Mouse (Mus musculus): Measurements from ENCODE around the gene Ddost. TPM values are rescaled to one million over a fixed set of nuclear protein-coding genes. Genes with fewer than 3 reads are reported as not detected.

Gene Ddost
- polyA plus RNA-seq, 1 experiment from 2014 or later = 178 TPM

DNA sequence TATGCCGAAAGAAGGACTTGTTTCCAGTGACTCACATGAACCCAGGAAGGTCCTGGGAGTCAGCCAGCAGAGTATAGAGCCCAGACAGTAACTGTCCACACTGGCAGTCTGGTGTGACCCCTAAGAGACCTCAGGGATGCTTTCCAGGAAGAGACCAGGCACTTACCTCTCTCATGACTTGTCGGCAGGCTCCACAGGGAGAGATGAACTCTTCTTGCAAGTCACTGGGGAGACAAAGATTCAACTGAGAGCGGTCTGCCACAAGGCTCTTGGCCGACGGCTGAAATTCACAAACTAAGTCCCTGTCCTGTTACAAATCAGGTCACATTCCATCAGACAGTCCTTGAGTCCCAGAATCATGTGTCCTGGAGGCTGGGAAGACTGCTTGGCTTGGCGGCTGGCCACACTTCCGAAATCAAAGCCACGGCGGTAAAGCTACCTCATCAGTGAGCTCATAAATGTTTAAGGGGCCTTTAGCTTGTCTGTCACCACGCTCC lies 38.9 kb downstream of the Ddost start:
- H3K9ac ChIP-seq (ENCODE audit: low read depth, low read length) = no peak overlapping the region
- peak overlapping the region; percentile 88 for H3K27ac ChIP-seq (ENCODE audit: low read depth, low read length)
- no peaks in the 10 kb centered on the region for H3K27me3 ChIP-seq (replicated peaks; ENCODE audit: control insufficient read depth, insufficient read depth, low read length)
- no peaks in the 10 kb centered on the region for H3K36me3 ChIP-seq (ENCODE audit: control insufficient read depth, insufficient read depth)
- TF ChIP-seq CTCF (IDR thresholded peaks at IDR 0.05; ENCODE audit: low read depth) = no peak
- H3K4me3 ChIP-seq (ENCODE audit: low read depth, low read length) = no peak overlapping the region
- H3K4me2 ChIP-seq (replicated peaks; ENCODE audit: low read depth) = no peak overlapping the region
- no peaks in the 10 kb centered on the region for H3K9me3 ChIP-seq (ENCODE audit: control insufficient read depth)
- peak; percentile 38 for ATAC-seq
- H3K4me1 ChIP-seq (replicated peaks; ENCODE audit: control insufficient read depth, insufficient read depth, low read length) = no peaks in the 10 kb centered on the region; the same call in 1 of the 2 replicates
- WGBS = 62% methylated on average over 10 of the region's 10 CpGs

DNA sequence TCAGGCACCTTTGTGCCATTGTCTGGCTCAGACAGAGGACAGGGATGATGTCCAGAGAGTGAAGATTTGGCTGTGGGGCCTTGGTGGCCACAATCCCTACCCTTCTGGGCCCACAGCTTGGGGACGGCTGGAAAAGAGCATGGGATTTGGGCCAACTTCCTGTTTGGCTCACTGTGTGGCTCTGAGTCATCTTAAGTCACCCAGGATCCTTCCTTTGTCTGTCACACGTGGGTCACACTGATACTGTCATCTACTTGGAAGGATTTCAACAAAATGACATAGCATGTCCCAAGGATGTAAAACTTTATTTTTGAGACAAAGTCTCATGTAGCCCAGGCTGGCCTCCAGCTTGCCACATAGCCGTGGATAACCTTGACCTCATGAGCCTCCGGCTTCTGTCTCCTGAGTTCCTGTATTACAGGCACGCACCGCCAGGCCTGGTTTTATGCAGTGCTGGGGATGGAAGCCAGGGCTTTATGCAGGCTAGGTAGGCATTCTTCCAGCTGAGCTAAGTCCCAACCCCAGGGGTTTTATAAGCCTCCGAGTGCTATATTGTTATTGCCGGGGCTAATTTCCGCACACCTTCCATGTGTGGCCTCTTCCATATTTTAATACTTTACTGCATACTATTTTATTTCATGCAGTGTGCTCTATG lies 40.5 kb downstream of the Ddost start:
- Histone ChIP-seq H3K4me3 (ENCODE audit: low read depth, low read length) (no peak overlapping the region), H3K4me1 (replicated peaks; ENCODE audit: control insufficient read depth, insufficient read depth, low read length) (no peaks in the 10 kb centered on the region; the same call in 1 of the 2 replicates), H3K4me2 (replicated peaks; ENCODE audit: low read depth) (no peak overlapping the region), H3K36me3 (ENCODE audit: control insufficient read depth, insufficient read depth) (no peaks in the 10 kb centered on the region), H3K27ac (ENCODE audit: low read depth, low read length) (no peak overlapping the region), H3K9me3 (ENCODE audit: control insufficient read depth) (no peaks in the 10 kb centered on the region), H3K9ac (ENCODE audit: low read depth, low read length) (no peak overlapping the region), H3K27me3 (replicated peaks; ENCODE audit: control insufficient read depth, insufficient read depth, low read length) (no peaks in the 10 kb centered on the region)
- no peak for TF ChIP-seq CTCF (IDR thresholded peaks at IDR 0.05; ENCODE audit: low read depth)
- WGBS = 65% methylated on average over 9 of the region's 9 CpGs
- no peak for ATAC-seq

DNA sequence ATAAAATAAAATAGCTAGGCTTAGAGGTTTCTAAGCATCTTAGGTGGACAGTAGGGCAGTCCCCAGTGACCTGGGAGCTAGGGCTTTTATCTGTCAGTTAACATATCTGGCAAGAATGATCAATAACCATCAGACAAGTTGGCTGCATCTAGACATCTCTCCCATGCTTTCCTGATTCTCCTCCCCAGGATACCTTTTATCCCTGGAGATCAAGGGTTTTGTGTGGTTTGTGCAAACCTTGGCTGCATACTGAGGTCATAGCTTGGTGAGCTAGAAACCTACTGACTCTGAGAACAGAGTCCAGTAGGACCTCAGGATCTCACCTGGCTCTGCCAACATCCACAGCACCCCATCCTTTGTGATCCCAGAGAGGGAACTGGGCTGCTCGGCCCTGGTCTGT lies 42.8 kb downstream of the Ddost start:
- 84% methylated on average over 1 of the region's 1 CpGs for WGBS
- H3K4me1 ChIP-seq (replicated peaks; ENCODE audit: control insufficient read depth, insufficient read depth, low read length) = no peaks in the 10 kb centered on the region; the same call in 1 of the 2 replicates
- ATAC-seq = no peak
- no peak overlapping the region for H3K9ac ChIP-seq (ENCODE audit: low read depth, low read length)
- no peaks in the 10 kb centered on the region for H3K27me3 ChIP-seq (replicated peaks; ENCODE audit: control insufficient read depth, insufficient read depth, low read length)
- no peak overlapping the region for H3K4me2 ChIP-seq (replicated peaks; ENCODE audit: low read depth)
- no peak for TF ChIP-seq CTCF (IDR thresholded peaks at IDR 0.05; ENCODE audit: low read depth)
- H3K36me3 ChIP-seq (ENCODE audit: control insufficient read depth, insufficient read depth) = no peaks in the 10 kb centered on the region
- H3K4me3 ChIP-seq (ENCODE audit: low read depth, low read length) = no peak overlapping the region
- no peaks in the 10 kb centered on the region for H3K9me3 ChIP-seq (ENCODE audit: control insufficient read depth)
- no peak overlapping the region for H3K27ac ChIP-seq (ENCODE audit: low read depth, low read length)

DNA sequence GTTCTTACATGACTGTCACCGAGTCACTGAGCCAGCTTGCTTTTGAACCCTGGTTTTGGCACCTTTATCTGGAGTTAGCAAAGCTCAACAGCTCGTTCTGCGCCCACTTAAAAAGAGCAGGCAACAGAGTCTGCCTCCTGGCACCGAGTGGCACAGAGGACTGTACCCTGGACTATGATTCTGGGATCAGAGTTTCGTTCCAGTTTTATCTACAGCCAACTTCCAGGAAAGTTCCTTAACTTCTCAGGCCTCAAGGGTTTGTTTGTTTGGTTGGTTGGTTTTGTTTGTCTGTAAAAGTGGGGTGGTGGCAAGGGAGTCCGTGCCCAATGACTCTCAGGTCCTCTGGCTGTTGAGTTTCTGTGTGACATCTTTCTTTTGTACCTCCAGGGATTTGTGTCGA lies 44.2 kb downstream of the Ddost start:
- no peak for TF ChIP-seq CTCF (IDR thresholded peaks at IDR 0.05; ENCODE audit: low read depth)
- no peak overlapping the region for H3K4me2 ChIP-seq (replicated peaks; ENCODE audit: low read depth)
- H3K36me3 ChIP-seq (ENCODE audit: control insufficient read depth, insufficient read depth) = no peaks in the 10 kb centered on the region
- no peak overlapping the region for H3K4me3 ChIP-seq (ENCODE audit: low read depth, low read length)
- ATAC-seq = peak; percentile 65
- peak overlapping the region; percentile 50; the same call in 1 of the 2 replicates for H3K27ac ChIP-seq (ENCODE audit: low read depth, low read length)
- H3K27me3 ChIP-seq (replicated peaks; ENCODE audit: control insufficient read depth, insufficient read depth, low read length) = no peaks in the 10 kb centered on the region
- H3K9ac ChIP-seq (ENCODE audit: low read depth, low read length) = no peak overlapping the region
- WGBS = 50% methylated on average over 7 of the region's 7 CpGs
- no peaks in the 10 kb centered on the region; the same call in 1 of the 2 replicates for H3K4me1 ChIP-seq (replicated peaks; ENCODE audit: control insufficient read depth, insufficient read depth, low read length)
- no peaks in the 10 kb centered on the region for H3K9me3 ChIP-seq (ENCODE audit: control insufficient read depth)

DNA sequence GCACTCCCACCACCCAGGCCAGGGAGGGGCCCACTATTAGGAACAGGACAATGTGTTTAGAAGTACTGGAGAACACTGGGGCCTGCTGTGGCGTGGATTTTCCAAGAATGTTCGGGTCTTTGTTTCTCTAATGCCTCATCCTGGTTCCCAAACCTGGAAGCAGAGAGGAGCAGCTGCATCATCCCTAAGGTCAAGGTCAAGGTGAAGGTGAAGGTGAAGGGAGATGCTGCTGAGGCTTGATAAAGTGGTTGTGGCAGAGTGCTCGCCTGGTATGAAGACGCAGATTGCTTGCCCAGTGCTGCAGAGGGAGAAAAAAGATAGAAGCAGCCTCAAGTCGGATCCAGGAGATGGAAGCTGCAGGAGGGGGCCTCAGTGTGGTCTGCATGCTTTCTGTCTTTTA lies 47.3 kb downstream of the Ddost start:
- Histone ChIP-seq H3K27me3 (replicated peaks; ENCODE audit: control insufficient read depth, insufficient read depth, low read length) (no peaks in the 10 kb centered on the region), H3K9ac (ENCODE audit: low read depth, low read length) (no peak overlapping the region), H3K4me3 (ENCODE audit: low read depth, low read length) (no peak overlapping the region), H3K4me1 (replicated peaks; ENCODE audit: control insufficient read depth, insufficient read depth, low read length) (no peaks in the 10 kb centered on the region), H3K36me3 (ENCODE audit: control insufficient read depth, insufficient read depth) (no peaks in the 10 kb centered on the region), H3K9me3 (ENCODE audit: control insufficient read depth) (no peaks in the 10 kb centered on the region), H3K4me2 (replicated peaks; ENCODE audit: low read depth) (no peak overlapping the region), H3K27ac (ENCODE audit: low read depth, low read length) (no peak overlapping the region)
- 82% methylated on average over 5 of the region's 5 CpGs for WGBS
- TF ChIP-seq CTCF (IDR thresholded peaks at IDR 0.05; ENCODE audit: low read depth) = no peak
- ATAC-seq = no peak

DNA sequence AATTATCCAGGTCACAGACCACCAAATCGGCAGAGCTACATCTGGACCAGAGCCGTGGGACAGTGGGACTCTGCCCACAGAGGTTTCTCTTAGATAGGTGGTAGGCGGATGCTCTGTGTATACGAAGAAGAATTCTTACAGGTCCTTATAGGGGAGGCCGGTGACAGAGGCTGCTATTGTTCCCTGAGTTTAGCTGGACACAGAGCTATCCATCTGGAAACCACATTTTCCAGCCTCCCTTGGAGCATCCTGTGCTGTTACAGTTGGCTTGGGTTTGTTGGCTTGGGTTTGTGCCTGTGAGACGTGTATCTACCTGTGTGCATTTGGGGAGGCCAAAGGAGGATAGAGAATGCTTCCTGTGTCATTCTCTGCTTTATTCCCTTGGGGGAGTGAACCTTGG lies 48.2 kb downstream of the Ddost start:
- Histone ChIP-seq H3K9me3 (ENCODE audit: control insufficient read depth) (no peaks in the 10 kb centered on the region), H3K9ac (ENCODE audit: low read depth, low read length) (no peak overlapping the region), H3K36me3 (ENCODE audit: control insufficient read depth, insufficient read depth) (no peaks in the 10 kb centered on the region), H3K4me3 (ENCODE audit: low read depth, low read length) (no peak overlapping the region), H3K4me2 (replicated peaks; ENCODE audit: low read depth) (no peak overlapping the region), H3K27me3 (replicated peaks; ENCODE audit: control insufficient read depth, insufficient read depth, low read length) (no peaks in the 10 kb centered on the region), H3K4me1 (replicated peaks; ENCODE audit: control insufficient read depth, insufficient read depth, low read length) (no peaks in the 10 kb centered on the region), H3K27ac (ENCODE audit: low read depth, low read length) (no peak overlapping the region)
- TF ChIP-seq CTCF (IDR thresholded peaks at IDR 0.05; ENCODE audit: low read depth) = no peak
- WGBS = 91% methylated on average over 6 of the region's 6 CpGs
- ATAC-seq = no peak
